Comparison of ENCODE assay signal across 10 mouse cellular contexts in genomic region chr11:119300986-119301385, GRCm38 (mm10). TPM values are rescaled to one million over a fixed set of nuclear protein-coding genes. Genes with fewer than 3 reads are reported as not detected.
DNase-seq lines count a peak whose midpoint lies in the region; ATAC-seq and TF ChIP-seq lines count a peak whose summit lies in the region.
"Had no signal": no experiment of that assay in that cellular context is flagged by ENCODE, and none has a peak within 500 bp of the region (broad histone marks: within the 10 kb centered on the region; RNA-seq: fewer than 3 reads in every experiment).

No protein-coding gene starts in this region.

- H3K9ac ChIP-seq in lung, embryonic 16.5 days (ENCODE audit: low read length): no peak overlapping the region
- H3K9ac ChIP-seq in limb, embryonic 14.5 days (ENCODE audit: low read depth, low read length, severe bottlenecking): no peak overlapping the region
- H3K9ac ChIP-seq in stomach, embryonic 16.5 days (ENCODE audit: low read length): 0 out of 2 replicates have a peak overlapping the region, but pooled peaks have one; percentile 94

- H3K9me3 ChIP-seq in lung, embryonic 16.5 days (ENCODE audit: control insufficient read depth, low read length): no peaks in the 10 kb centered on the region
- H3K9me3 ChIP-seq in limb, embryonic 14.5 days (ENCODE audit: control insufficient read depth, low read length): no peaks in the 10 kb centered on the region
- H3K9me3 ChIP-seq in stomach, embryonic 16.5 days (replicated peaks; ENCODE audit: control insufficient read depth, low read length): no peaks in the 10 kb centered on the region

- TF ChIP-seq CTCF in lung, adult 2 months (IDR thresholded peaks at IDR 0.05; ENCODE audit: insufficient read depth, low read length): no peak

- 9% methylated on average over 2 of the region's 2 CpGs for WGBS in lung, embryonic 16.5 days
- 15% methylated on average over 2 of the region's 2 CpGs for WGBS in lung, adult 2 months
- 19% methylated on average over 2 of the region's 2 CpGs for WGBS in limb, embryonic 14.5 days
- 21% methylated on average over 2 of the region's 2 CpGs for WGBS in stomach, embryonic 16.5 days

- TF ChIP-seq POLR2A in lung, adult 2 months (IDR thresholded peaks at IDR 0.05; ENCODE audit: borderline replicate concordance, extremely low read depth, low read depth, low read length): no peak
- TF ChIP-seq POLR2A in limb, embryonic 14.5 days (IDR thresholded peaks at IDR 0.05; ENCODE audit: borderline replicate concordance, extremely low read depth, insufficient read depth, insufficient read length): no peak

- ATAC-seq in lung, embryonic 16.5 days (ENCODE audit: low read depth): no peak
- ATAC-seq in limb, embryonic 14.5 days (ENCODE audit: low FRiP score, low read depth): no peak
- no peak for ATAC-seq in stomach, embryonic 16.5 days (ENCODE audit: insufficient read depth, low FRiP score)

- H3K4me3 ChIP-seq in lung, embryonic 16.5 days (ENCODE audit: low read length): no peak overlapping the region
- H3K4me3 ChIP-seq in lung, adult 2 months (replicated peaks; ENCODE audit: extremely low read depth, low read depth, low read length): no peak overlapping the region
- H3K4me3 ChIP-seq in limb, embryonic 14.5 days (replicated peaks; ENCODE audit: low read length): peak overlapping the region; percentile 83; the same call in 1 of the 2 replicates
- H3K4me3 ChIP-seq in stomach, embryonic 16.5 days (replicated peaks; ENCODE audit: low read length): no peak overlapping the region

- H3K36me3 ChIP-seq in lung, embryonic 16.5 days (ENCODE audit: control insufficient read depth, insufficient read depth, low read length): peaks cover 13% of the 10 kb centered on the region
- H3K36me3 ChIP-seq in limb, embryonic 14.5 days (ENCODE audit: control insufficient read depth, insufficient read depth, low read length): peaks cover 23% of the 10 kb centered on the region
- peaks cover 5% of the 10 kb centered on the region; the same call in 1 of the 2 replicates for H3K36me3 ChIP-seq in stomach, embryonic 16.5 days (ENCODE audit: control insufficient read depth, insufficient read depth, low read length)

- H3K4me1 ChIP-seq in lung, embryonic 16.5 days (replicated peaks; ENCODE audit: control insufficient read depth, insufficient read depth, low read length): peaks cover 20% of the 10 kb centered on the region
- no peaks in the 10 kb centered on the region; the same call in 1 of the 2 replicates for H3K4me1 ChIP-seq in lung, adult 2 months (ENCODE audit: control insufficient read depth, insufficient read depth, low read length)
- H3K4me1 ChIP-seq in limb, embryonic 14.5 days (ENCODE audit: control insufficient read depth, insufficient read depth, low read length): peaks cover 10% of the 10 kb centered on the region
- H3K4me1 ChIP-seq in stomach, embryonic 16.5 days (ENCODE audit: control insufficient read depth, insufficient read depth, low read length): peaks cover 14% of the 10 kb centered on the region

- no peaks in the 10 kb centered on the region for H3K27me3 ChIP-seq in lung, embryonic 16.5 days (ENCODE audit: control insufficient read depth, insufficient read depth, low read depth, low read length)
- H3K27me3 ChIP-seq in limb, embryonic 14.5 days (ENCODE audit: control insufficient read depth, insufficient read depth, low read length): no peaks in the 10 kb centered on the region
- no peaks in the 10 kb centered on the region for H3K27me3 ChIP-seq in stomach, embryonic 16.5 days (ENCODE audit: control insufficient read depth, insufficient read depth, low read length)

- H3K27ac ChIP-seq in lung, embryonic 16.5 days (ENCODE audit: low read length): no peak overlapping the region
- no peak overlapping the region for H3K27ac ChIP-seq in limb, embryonic 14.5 days (replicated peaks; ENCODE audit: low read depth, low read length)
- no peak overlapping the region for H3K27ac ChIP-seq in stomach, embryonic 16.5 days (ENCODE audit: low read length)

- H3K4me2 ChIP-seq in lung, embryonic 16.5 days (ENCODE audit: low read depth, low read length): peak overlapping the region; percentile 77; the same call in 1 of the 2 replicates
- peak overlapping the region; percentile 85; the same call in 1 of the 2 replicates for H3K4me2 ChIP-seq in limb, embryonic 14.5 days (replicated peaks; ENCODE audit: low read depth, low read length, severe bottlenecking)
- H3K4me2 ChIP-seq in stomach, embryonic 16.5 days (ENCODE audit: low read depth, low read length): peak overlapping the region; percentile 92

- peak; percentile 3 for DNase-seq in embryo, embryonic 10.5 days (ENCODE audit: low spot score)
- no peak for DNase-seq in embryo, embryonic 11 days
- no peak for DNase-seq in lung, adult 2 months
- no peak for DNase-seq in limb, embryonic 14.5 days (ENCODE audit: low spot score)
- DNase-seq in thymus, postnatal 14 days: no peak
- DNase-seq in adrenal gland, postnatal 36 days: no peak
- DNase-seq: cerebellum, adult 2 months; gastrocnemius, postnatal 25 days had no signal

RNA-seq across cellular contexts. Expression of gene Eif4a3, which starts 1.1 kb away (rescaled TPM):
- polyA plus RNA-seq in lung, embryonic 16.5 days (2015; fragmentation: Nextera tagmentation; extraction: Ambion mirVana): 330 and 339 TPM in 2 replicates
- 79.7 and 87.9 TPM in 2 replicates for polyA plus RNA-seq in lung, adult 2 months (2012; rRNA removed)
- polyA plus RNA-seq in limb, embryonic 14.5 days (2012; rRNA removed): 206 and 228 TPM in 2 replicates
- 339 and 342 TPM in 2 replicates for polyA plus RNA-seq in limb, embryonic 14.5 days (2014; fragmentation: Nextera tagmentation; extraction: Ambion mirVana)
- 272 and 284 TPM in 2 replicates for polyA plus RNA-seq in stomach, embryonic 16.5 days (2015; fragmentation: Nextera tagmentation; extraction: Ambion mirVana)
- total RNA-seq in adrenal gland, postnatal 36 days (2021): 100 to 1,000 TPM; 136 to 138 TPM

RNA-seq across cellular contexts. Expression of gene Card14, which starts 6.6 kb away (rescaled TPM):
- 0.05 TPM in 1 of 2 replicates, not detected in the other for polyA plus RNA-seq in lung, embryonic 16.5 days (2015; fragmentation: Nextera tagmentation; extraction: Ambion mirVana)
- 0.07 and 0.84 TPM in 2 replicates for polyA plus RNA-seq in lung, adult 2 months (2012; rRNA removed)
- 1.7 and 2.0 TPM in 2 replicates for polyA plus RNA-seq in limb, embryonic 14.5 days (2012; rRNA removed)
- 1.7 and 1.9 TPM in 2 replicates for polyA plus RNA-seq in limb, embryonic 14.5 days (2014; fragmentation: Nextera tagmentation; extraction: Ambion mirVana)
- 3.2 and 5.1 TPM in 2 replicates for polyA plus RNA-seq in stomach, embryonic 16.5 days (2015; fragmentation: Nextera tagmentation; extraction: Ambion mirVana)
- under 1 TPM; 0.17 to 0.33 TPM for total RNA-seq in adrenal gland, postnatal 36 days (2021)

RNA-seq across cellular contexts. Expression of gene Gaa, which starts 33.3 kb away (rescaled TPM):
- polyA plus RNA-seq in lung, embryonic 16.5 days (2015; fragmentation: Nextera tagmentation; extraction: Ambion mirVana): 77.7 and 78.1 TPM in 2 replicates
- polyA plus RNA-seq in lung, adult 2 months (2012; rRNA removed): 188 and 192 TPM in 2 replicates
- polyA plus RNA-seq in limb, embryonic 14.5 days (2012; rRNA removed): 136 and 196 TPM in 2 replicates
- 74.5 and 76.0 TPM in 2 replicates for polyA plus RNA-seq in limb, embryonic 14.5 days (2014; fragmentation: Nextera tagmentation; extraction: Ambion mirVana)
- polyA plus RNA-seq in stomach, embryonic 16.5 days (2015; fragmentation: Nextera tagmentation; extraction: Ambion mirVana): 74.7 and 85.1 TPM in 2 replicates
- 100 to 1,000 TPM in 1 of 2 experiments, 10 to 100 TPM in 1; 95.1 to 103 TPM for total RNA-seq in adrenal gland, postnatal 36 days (2021)

RNA-seq across cellular contexts. Expression of gene Sgsh, which starts 54.4 kb away (rescaled TPM):
- 6.7 and 8.4 TPM in 2 replicates for polyA plus RNA-seq in lung, embryonic 16.5 days (2015; fragmentation: Nextera tagmentation; extraction: Ambion mirVana)
- 63.2 and 66.5 TPM in 2 replicates for polyA plus RNA-seq in lung, adult 2 months (2012; rRNA removed)
- 8.7 and 11.7 TPM in 2 replicates for polyA plus RNA-seq in limb, embryonic 14.5 days (2012; rRNA removed)
- 9.6 and 9.8 TPM in 2 replicates for polyA plus RNA-seq in limb, embryonic 14.5 days (2014; fragmentation: Nextera tagmentation; extraction: Ambion mirVana)
- 6.7 and 7.5 TPM in 2 replicates for polyA plus RNA-seq in stomach, embryonic 16.5 days (2015; fragmentation: Nextera tagmentation; extraction: Ambion mirVana)
- total RNA-seq in adrenal gland, postnatal 36 days (2021): 10 to 100 TPM; 14.7 to 24.9 TPM

RNA-seq across cellular contexts. Expression of gene Slc26a11, which starts 54.4 kb away (rescaled TPM):
- polyA plus RNA-seq in lung, embryonic 16.5 days (2015; fragmentation: Nextera tagmentation; extraction: Ambion mirVana): 12.4 and 12.6 TPM in 2 replicates
- 25.7 and 28.0 TPM in 2 replicates for polyA plus RNA-seq in lung, adult 2 months (2012; rRNA removed)
- 28.5 and 31.9 TPM in 2 replicates for polyA plus RNA-seq in limb, embryonic 14.5 days (2012; rRNA removed)
- polyA plus RNA-seq in limb, embryonic 14.5 days (2014; fragmentation: Nextera tagmentation; extraction: Ambion mirVana): 10.7 and 11.1 TPM in 2 replicates
- polyA plus RNA-seq in stomach, embryonic 16.5 days (2015; fragmentation: Nextera tagmentation; extraction: Ambion mirVana): 9.9 and 10.5 TPM in 2 replicates
- total RNA-seq in adrenal gland, postnatal 36 days (2021): 1 to 10 TPM; 6.5 to 8.4 TPM
